Mouse (Mus musculus): ENCODE measurements at regions not wholly inside any gene's neighbourhood (a gene's known extent, or its start where the extent isn't known, plus 50 kb on each side); places are given as distances from the start of the nearest gene placed in this dataset.

DNA sequence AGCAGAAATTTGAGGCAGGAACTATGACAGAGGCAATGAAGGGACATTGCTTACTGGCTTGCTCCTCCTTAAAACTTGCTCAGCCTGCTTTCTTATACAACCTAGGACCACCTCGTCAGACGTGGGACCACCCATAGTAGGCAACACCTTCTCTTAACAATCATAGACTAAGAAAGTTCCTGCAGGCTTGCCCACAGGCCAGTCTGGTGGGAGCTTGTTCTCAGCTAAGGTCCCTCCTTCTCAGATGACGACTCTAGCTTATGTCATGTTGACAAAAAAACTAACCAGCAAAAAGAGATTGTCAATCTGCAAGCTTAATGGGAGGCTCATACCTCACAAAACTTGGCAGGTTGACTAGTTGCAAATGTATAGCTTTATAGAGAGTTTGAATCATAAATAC is 56.5 kb upstream of the Lsm6 start:
- no peak for DNase-seq

GRCm38 (mm10) chr8:78889708-78890107 is 68.8 kb upstream of the Lsm6 start:
- DNase-seq = no peak

GRCm38 (mm10) chr8:78890571-78890970 is 69.6 kb upstream of the Lsm6 start:
- no peak for DNase-seq

DNA sequence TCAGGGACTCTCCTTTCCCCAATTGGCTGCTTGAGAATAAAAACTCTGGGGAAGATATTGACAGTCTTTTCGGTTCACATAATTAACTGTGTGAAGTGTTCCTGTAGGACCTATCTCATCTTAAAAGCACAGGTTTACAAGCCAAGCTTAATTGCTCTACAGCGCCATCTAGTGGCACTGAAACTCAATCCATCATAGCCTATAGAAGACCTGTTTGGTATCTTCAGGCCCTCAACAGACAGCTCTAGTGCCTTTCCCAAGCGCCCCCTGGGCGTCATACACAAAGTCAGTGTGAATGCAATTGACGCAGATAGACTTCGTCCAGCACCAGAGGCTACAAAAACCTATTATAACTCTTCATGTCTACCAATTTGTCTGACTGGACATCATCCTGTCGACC is 78.9 kb upstream of the Lsm6 start:
- peak; percentile 72 for DNase-seq

- DNase-seq = no peak
These were observed 82.1 kb upstream of the Lsm6 start for GRCm38 (mm10) chr8:78903034-78903433.

- no peak for DNase-seq
These were observed 87.0 kb upstream of the Lsm6 start for GRCm38 (mm10) chr8:78907918-78908317.

DNA sequence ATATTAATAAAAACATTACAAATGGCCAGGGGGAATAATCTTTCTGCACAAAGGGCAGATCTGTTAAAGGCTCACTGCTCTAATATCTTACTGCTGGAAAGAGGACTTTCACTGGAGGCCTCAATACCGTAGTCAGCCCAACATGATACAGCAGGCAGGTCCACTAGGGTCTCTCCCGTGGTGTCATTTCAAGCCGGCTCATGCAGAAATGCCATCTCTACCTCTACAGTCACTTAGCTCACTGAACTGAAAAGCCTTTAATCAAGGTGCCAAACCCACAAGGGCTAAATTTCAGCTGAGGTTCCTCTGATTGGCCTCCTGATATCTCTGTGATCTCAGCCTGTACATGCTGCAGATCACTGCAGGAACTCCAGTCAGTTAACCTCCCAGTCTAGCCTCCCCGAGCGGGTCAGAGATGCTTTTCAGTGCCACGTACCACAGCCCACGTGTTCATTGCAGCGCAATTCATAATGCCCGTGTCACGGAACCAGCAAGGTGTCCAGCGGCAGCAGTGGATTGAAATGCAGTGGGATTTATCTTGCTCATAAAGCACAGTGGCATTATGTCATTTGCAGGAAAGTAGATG is 90.4 kb upstream of the Lsm6 start:
- no peak for DNase-seq

DNA sequence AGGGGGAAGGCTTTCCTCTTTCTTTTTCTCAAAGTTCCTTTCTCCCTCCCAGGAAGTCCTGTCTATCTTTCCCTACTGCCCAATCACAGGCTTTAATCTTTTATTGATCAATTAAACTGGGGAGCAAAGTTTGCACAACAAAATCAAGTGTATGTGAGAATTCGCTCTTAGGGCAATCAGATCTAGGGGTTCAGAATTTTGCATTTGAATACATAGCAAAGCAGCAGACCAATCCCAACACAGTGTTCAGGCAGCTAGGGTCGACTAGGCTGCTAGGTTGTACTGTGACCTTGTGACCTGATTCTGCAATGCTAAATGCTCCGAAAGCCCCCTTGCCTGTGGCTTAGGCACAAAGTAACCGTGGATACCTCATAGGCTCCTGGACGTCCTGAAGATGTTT is 91.5 kb upstream of the Lsm6 start:
- DNase-seq = no peak

GRCm38 (mm10) chr8:78913823-78914222 is 92.9 kb upstream of the Lsm6 start:
- DNase-seq = no peak

- DNase-seq = no peak
These were observed 97.4 kb upstream of the Zfp827 start for GRCm38 (mm10) chr8:78930610-78931397.

DNA sequence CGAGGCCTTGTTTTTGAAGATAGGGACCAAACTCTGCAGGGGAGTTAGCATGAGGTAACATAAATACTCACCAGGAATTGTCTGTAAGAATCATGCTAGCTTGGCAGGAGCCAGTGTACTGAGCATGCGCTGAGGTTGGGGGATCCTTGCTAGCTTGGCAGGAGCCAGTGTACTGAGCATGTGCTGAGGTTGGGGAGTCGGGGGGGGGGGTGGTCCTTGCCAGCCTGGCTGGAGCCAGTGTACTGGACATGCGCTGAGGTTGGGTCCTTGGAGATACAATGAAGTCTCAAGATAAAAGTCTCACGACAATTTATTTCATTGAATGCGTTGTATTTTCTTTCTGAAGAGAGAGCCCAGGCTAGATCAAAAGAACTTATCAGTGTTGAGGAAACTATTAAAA is 96.2 kb upstream of the Zfp827 start:
- DNase-seq = no peak

DNA sequence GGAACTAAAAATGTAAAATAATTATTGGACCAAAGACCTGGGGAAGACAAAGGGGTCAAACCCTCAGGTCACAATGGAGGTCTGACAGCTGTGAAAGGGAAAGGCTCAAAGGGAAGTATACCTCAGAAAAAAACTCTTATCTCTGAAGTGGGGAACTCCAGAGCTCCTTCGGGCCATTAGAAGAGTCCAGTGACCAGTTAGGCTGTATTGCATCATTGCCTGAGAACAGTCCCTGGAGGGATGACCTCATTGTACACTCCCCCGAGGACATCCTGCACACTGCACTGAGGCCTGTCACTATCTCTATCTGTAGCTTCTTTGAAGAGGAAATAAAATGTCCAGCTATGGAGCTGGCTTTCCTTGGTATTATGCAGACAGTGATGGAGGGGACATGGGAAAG is 88.2 kb upstream of the Zfp827 start:
- no peak for DNase-seq

GRCm38 (mm10) chr8:78941558-78941957 is 86.7 kb upstream of the Zfp827 start:
- DNase-seq = no peak

GRCm38 (mm10) chr8:78944367-78944766 is 83.9 kb upstream of the Zfp827 start:
- no peak for DNase-seq

DNA sequence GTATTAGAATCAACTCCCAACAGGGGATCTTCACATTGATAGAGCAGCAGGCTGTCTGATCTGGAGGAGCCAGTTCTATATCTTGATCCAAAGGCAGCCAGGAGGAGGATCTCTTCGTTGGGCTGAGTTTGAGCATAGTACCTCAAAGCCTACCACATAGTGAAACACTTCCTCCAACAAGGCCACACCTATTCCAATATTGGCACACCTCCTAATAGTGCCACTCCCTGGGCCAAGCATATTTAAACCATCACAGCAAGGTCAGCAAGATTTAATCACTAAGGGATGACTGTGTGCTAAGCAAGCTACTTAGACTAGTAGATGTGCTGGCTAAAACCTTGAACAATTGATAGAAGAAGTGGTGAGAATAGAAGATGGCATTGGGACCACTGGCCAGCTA is 82.6 kb upstream of the Zfp827 start:
- no peak for DNase-seq

- DNase-seq = no peak
These were observed 82.2 kb upstream of the Zfp827 start for GRCm38 (mm10) chr8:78946085-78946484.

DNA sequence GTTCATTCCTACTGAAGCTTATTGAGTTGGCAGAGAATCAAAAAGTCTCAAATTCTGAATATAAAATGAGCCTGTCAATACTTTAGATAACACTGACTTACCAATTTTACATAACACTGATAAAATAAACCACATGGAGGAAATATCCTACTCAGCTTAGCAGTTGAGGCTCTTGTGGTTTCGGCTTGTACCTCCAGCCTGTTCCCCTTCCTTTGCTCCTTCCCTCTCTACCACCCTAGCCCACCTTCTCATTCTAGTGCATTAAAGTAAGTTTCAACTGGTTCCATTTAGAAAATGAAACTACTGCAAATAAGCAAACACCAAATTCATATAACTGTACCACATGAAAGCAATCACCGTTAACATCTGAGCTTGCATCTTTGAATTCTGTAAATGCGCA is 53.2 kb upstream of the Zfp827 start:
- no peak for DNase-seq
